Mouse (Mus musculus): ENCODE results near the gene Idh1. TPM values are rescaled to one million over a fixed set of nuclear protein-coding genes. Genes with fewer than 3 reads are reported as not detected.

Idh1 gene
- polyA plus RNA-seq, 1 experiment from 2014 or later: 292 TPM

DNA sequence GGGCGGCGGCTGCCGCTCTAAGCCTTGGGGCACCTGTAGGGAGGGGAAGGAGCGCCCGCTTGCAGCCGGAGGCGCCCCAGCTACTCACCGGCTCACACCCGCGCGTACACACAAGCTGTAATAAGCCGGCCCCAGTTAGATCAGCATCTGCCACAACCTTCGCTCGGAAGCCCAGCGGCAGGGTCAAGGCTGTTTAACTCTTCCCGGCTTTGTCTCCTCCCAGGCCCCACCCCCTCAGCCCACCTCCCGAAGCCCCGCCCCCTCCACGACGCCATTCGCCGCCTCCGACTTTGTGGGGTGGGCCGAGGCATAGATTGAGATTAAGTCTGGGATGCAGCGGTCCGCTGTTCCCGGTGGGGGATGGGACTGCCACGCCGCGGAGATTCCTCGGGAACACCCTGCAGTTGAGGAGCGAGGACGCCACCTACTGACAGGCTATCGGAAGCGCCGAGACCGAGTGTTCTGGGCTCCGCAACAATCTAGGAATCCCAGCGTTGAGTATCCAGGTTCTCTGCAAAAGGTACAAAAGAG lies 7.3 kb downstream of the Idh1 start:
- TF ChIP-seq CTCF (IDR thresholded peaks at IDR 0.05; ENCODE audit: low read depth): peak; percentile 83
- Histone ChIP-seq H3K9me3 (replicated peaks; ENCODE audit: low read length) (no peaks in the 10 kb centered on the region), H3K27me3 (ENCODE audit: insufficient read depth, low read length) (no peaks in the 10 kb centered on the region), H3K9ac (ENCODE audit: low read depth, low read length) (peak overlapping the region; percentile 65), H3K4me3 (replicated peaks; ENCODE audit: low read depth, low read length) (peak overlapping the region; percentile 56), H3K4me1 (replicated peaks; ENCODE audit: insufficient read depth, low read length) (no peaks in the 10 kb centered on the region), H3K27ac (peak overlapping the region; percentile 91), H3K4me2 (ENCODE audit: low read length) (peak overlapping the region; percentile 60), H3K36me3 (ENCODE audit: insufficient read depth, low read length) (peaks cover 6% of the 10 kb centered on the region; the same call in 1 of the 2 replicates)
- DNase-seq (ENCODE audit: low spot score) (peak; percentile 97), ATAC-seq (replicated peaks; ENCODE audit: low FRiP score, low read depth) (peak; percentile 92)
- WGBS: under 1% methylated on average over 39 of the region's 39 CpGs

DNA sequence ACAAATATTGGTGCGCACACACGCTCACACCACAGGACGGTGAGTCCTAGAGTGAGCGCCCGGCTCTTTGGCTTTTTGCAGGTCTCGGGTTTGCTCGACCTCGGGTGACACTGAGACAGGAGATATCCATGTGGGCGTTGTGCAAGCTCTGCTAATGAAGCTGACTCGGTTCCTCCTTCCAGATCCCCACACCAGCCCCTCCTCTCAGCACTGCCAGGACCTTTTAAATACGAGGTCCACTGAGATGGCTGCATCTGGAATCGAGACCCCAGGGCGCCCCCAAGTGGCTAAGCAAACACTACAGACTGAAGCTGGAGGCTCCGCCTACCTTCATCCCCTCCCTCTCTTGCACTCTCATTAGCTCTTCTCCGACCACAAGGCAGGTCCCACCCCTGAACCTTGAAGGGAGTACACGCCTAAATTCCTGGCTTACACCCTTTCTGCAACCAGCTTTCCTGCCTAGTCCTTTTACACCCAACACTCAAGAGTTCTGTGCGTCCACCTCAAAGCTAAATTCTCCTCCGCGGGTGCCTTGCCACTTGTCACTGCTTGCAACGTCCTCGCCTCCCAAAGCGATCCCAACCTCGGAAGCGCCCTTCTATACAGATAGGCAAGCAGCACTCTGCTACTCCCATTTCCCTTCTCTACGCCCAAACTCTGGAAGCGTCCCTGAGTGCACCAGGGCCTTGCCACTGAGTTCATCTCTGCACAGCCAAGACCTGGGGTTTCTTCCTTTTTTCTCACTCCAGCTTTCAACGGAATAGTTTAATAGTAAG lies 8.0 kb downstream of the Idh1 start:
- TF ChIP-seq CTCF (IDR thresholded peaks at IDR 0.05; ENCODE audit: low read depth): peak; percentile 85
- Histone ChIP-seq H3K9me3 (replicated peaks; ENCODE audit: low read length) (no peaks in the 10 kb centered on the region), H3K9ac (ENCODE audit: low read depth, low read length) (peak overlapping the region; percentile 65), H3K36me3 (ENCODE audit: insufficient read depth, low read length) (peaks cover 7% of the 10 kb centered on the region; the same call in 1 of the 2 replicates), H3K27ac (peak overlapping the region; percentile 91), H3K4me1 (replicated peaks; ENCODE audit: insufficient read depth, low read length) (no peaks in the 10 kb centered on the region), H3K4me3 (replicated peaks; ENCODE audit: low read depth, low read length) (peak overlapping the region; percentile 56), H3K27me3 (ENCODE audit: insufficient read depth, low read length) (no peaks in the 10 kb centered on the region), H3K4me2 (ENCODE audit: low read length) (peak overlapping the region; percentile 60)
- DNase-seq (ENCODE audit: low spot score) (peak; percentile 97), ATAC-seq (replicated peaks; ENCODE audit: low FRiP score, low read depth) (peak; percentile 85)
- 3% methylated on average over 27 of the region's 27 CpGs for WGBS

DNA sequence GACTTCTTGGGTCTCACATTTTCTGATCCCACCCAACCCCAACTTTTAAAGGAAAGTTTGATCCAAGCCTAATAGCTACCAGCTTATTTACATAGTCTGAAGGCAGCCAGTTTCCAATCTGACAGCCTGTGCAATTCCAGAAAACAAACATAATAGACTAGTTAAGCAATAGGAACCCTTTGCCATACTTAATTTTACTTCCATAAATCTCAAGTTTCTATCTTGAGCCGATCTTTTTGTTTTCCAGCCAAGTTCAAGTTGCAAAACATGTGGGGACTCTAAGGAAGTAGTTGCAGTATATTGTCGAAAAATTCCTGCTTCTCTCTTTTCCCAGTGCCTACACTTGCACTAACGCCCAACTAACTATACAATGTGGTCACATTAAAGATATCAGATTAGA lies 8.8 kb downstream of the Idh1 start:
- peak; percentile 6 for DNase-seq (ENCODE audit: low spot score)

DNA sequence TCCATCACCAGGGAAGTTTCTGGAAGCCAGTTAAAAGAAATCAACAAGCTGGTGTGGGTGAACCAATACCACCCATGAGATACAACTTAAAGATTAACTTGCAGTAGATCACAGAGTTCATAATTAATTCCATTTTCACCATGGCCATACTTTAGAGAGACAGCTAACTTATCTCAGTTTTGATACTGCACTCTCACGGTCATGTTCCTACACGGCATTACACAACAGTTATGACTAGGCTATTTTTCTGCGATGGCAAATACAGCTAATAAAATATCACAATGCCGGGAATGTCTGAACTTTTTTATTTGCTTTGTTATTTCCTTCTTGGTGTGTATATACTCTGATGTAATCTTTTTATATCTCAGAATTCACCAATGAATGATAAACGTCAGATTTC lies 9.4 kb downstream of the Idh1 start:
- ATAC-seq (replicated peaks; ENCODE audit: low FRiP score, low read depth): no peak
- 64% methylated on average over 5 of the region's 5 CpGs for WGBS
- TF ChIP-seq CTCF (IDR thresholded peaks at IDR 0.05; ENCODE audit: low read depth): no peak
- no peak overlapping the region for H3K4me3 ChIP-seq (replicated peaks; ENCODE audit: low read depth, low read length)
- H3K27ac ChIP-seq: no peak overlapping the region
- H3K27me3 ChIP-seq (ENCODE audit: insufficient read depth, low read length): no peaks in the 10 kb centered on the region
- no peaks in the 10 kb centered on the region for H3K9me3 ChIP-seq (replicated peaks; ENCODE audit: low read length)
- no peak for DNase-seq (ENCODE audit: low spot score)
- peaks cover 9% of the 10 kb centered on the region; the same call in 1 of the 2 replicates for H3K36me3 ChIP-seq (ENCODE audit: insufficient read depth, low read length)
- H3K9ac ChIP-seq (ENCODE audit: low read depth, low read length): no peak overlapping the region
- H3K4me2 ChIP-seq (ENCODE audit: low read length): no peak overlapping the region; the same call in 1 of the 2 replicates
- no peaks in the 10 kb centered on the region for H3K4me1 ChIP-seq (replicated peaks; ENCODE audit: insufficient read depth, low read length)

More for the DNA sequence above, 8.8 kb downstream of the Idh1 start:
- peaks cover 9% of the 10 kb centered on the region; the same call in 1 of the 2 replicates for H3K36me3 ChIP-seq (ENCODE audit: insufficient read depth, low read length)
- no peaks in the 10 kb centered on the region for H3K9me3 ChIP-seq (replicated peaks; ENCODE audit: low read length)
- no peaks in the 10 kb centered on the region for H3K27me3 ChIP-seq (ENCODE audit: insufficient read depth, low read length)
- H3K4me3 ChIP-seq (replicated peaks; ENCODE audit: low read depth, low read length): peak overlapping the region; percentile 56
- no peak for TF ChIP-seq CTCF (IDR thresholded peaks at IDR 0.05; ENCODE audit: low read depth)
- H3K9ac ChIP-seq (ENCODE audit: low read depth, low read length): peak overlapping the region; percentile 65
- H3K27ac ChIP-seq: peak overlapping the region; percentile 91
- peak overlapping the region; percentile 60 for H3K4me2 ChIP-seq (ENCODE audit: low read length)
- no peak for ATAC-seq (replicated peaks; ENCODE audit: low FRiP score, low read depth)
- 13% methylated on average over 3 of the region's 3 CpGs for WGBS
- H3K4me1 ChIP-seq (replicated peaks; ENCODE audit: insufficient read depth, low read length): no peaks in the 10 kb centered on the region

DNA sequence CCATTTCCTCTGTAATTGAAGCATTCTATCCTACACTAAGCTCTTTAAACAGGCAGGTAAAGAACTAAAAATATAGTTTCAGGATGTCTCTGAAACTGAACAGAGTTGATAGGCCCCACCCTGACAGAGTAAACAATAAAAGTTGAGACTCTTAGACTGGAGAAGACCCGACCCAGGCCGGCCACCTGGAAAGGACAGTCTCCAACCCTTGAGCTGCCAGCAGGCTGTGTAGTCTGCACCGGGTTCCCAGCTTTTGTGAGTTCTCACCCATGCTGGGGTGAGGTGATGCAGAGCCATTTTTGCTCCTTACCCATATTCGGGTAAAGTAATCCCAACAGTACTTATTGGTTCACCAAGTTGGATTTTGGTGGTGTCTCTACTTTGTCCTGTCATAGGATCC lies 10.1 kb downstream of the Idh1 start:
- Histone ChIP-seq H3K4me2 (ENCODE audit: low read length) (peak overlapping the region; percentile 6; the same call in 1 of the 2 replicates), H3K4me3 (replicated peaks; ENCODE audit: low read depth, low read length) (no peak overlapping the region), H3K9me3 (replicated peaks; ENCODE audit: low read length) (no peaks in the 10 kb centered on the region), H3K27ac (no peak overlapping the region), H3K36me3 (ENCODE audit: insufficient read depth, low read length) (peaks cover 16% of the 10 kb centered on the region), H3K9ac (ENCODE audit: low read depth, low read length) (no peak overlapping the region), H3K4me1 (replicated peaks; ENCODE audit: insufficient read depth, low read length) (no peaks in the 10 kb centered on the region), H3K27me3 (ENCODE audit: insufficient read depth, low read length) (no peaks in the 10 kb centered on the region)
- DNase-seq (ENCODE audit: low spot score) (no peak), ATAC-seq (replicated peaks; ENCODE audit: low FRiP score, low read depth) (no peak)
- no peak for TF ChIP-seq CTCF (IDR thresholded peaks at IDR 0.05; ENCODE audit: low read depth)
- 55% methylated on average over 4 of the region's 4 CpGs for WGBS

DNA sequence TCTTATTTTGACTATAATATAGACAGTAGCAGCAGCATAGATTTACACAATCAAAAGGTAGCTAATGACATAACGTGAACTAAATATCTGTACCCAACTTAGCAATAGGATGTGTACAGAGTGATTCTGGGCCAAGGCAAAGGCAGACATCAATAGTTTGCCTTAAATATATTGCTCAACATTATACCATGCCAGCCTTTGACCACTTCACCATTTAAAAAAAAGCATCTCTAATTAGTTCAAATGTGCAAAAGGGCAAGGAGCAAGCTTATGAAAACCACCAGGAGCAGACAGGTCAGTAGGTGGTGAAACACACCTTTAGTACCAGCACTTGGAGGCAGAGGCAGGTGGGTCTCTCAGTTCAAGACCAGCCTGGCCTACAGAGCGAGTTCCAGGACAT lies 12.6 kb downstream of the Idh1 start:
- no peak overlapping the region for H3K27ac ChIP-seq
- H3K9me3 ChIP-seq (replicated peaks; ENCODE audit: low read length): no peaks in the 10 kb centered on the region
- no peaks in the 10 kb centered on the region for H3K4me1 ChIP-seq (replicated peaks; ENCODE audit: insufficient read depth, low read length)
- no peak overlapping the region for H3K4me2 ChIP-seq (ENCODE audit: low read length)
- DNase-seq (ENCODE audit: low spot score) (no peak), ATAC-seq (replicated peaks; ENCODE audit: low FRiP score, low read depth) (no peak)
- H3K9ac ChIP-seq (ENCODE audit: low read depth, low read length): no peak overlapping the region
- WGBS: 95% methylated on average over 2 of the region's 2 CpGs
- H3K36me3 ChIP-seq (ENCODE audit: insufficient read depth, low read length): peaks cover 30% of the 10 kb centered on the region
- TF ChIP-seq CTCF (IDR thresholded peaks at IDR 0.05; ENCODE audit: low read depth): no peak
- H3K27me3 ChIP-seq (ENCODE audit: insufficient read depth, low read length): no peaks in the 10 kb centered on the region
- H3K4me3 ChIP-seq (replicated peaks; ENCODE audit: low read depth, low read length): no peak overlapping the region

Measured in kidney, postnatal 0 days (tissue).